Mouse (Mus musculus) hindbrain, embryonic 14.5 days (tissue): ENCODE measurements at regions not wholly inside any gene's neighbourhood (a gene's known extent, or its start where the extent isn't known, plus 50 kb on each side); places are given as distances from the start of the nearest gene placed in this dataset.

Experiments
- ATAC-seq: fragments of 200-750 bp; cut with Nextera tagmentation; 2 replicates; pipeline ENCODE4 v1.8.0; 2017; ENCODE audit warnings: moderate number of reproducible peaks, mild to moderate bottlenecking, moderate TSS enrichment, moderate library complexity; ENCODE audit not compliant: low FRiP score
- DNase-seq: peaks from one replicate; pipeline ENCODE4 v3.0.0-alpha.2; 2015; ENCODE audit warnings: low spot score
- H3K27ac ChIP-seq: fragments of 300-500 bp; sonication (generic); 2 replicates; pipeline ENCODE4 v1.5.1; 2014; ENCODE audit warnings: mild to moderate bottlenecking, moderate library complexity
- H3K27me3 ChIP-seq: fragments of 300-500 bp; sonication (generic); 2 replicates; pipeline ENCODE4 v1.6.1; 2014; ENCODE audit warnings: mild to moderate bottlenecking, low read length, mixed read lengths; ENCODE audit not compliant: control insufficient read depth, insufficient read depth
- H3K36me3 ChIP-seq: fragments of 300-500 bp; sonication (generic); replicated peaks from 2 replicates; pipeline ENCODE4 v1.6.1; 2014; ENCODE audit not compliant: control insufficient read depth, insufficient read depth
- H3K4me1 ChIP-seq: fragments of 300-500 bp; sonication (generic); replicated peaks from 2 replicates; pipeline ENCODE4 v1.6.1; 2014; ENCODE audit warnings: antibody characterized with exemption, low read length, mixed read lengths; ENCODE audit not compliant: control insufficient read depth, insufficient read depth
- H3K4me2 ChIP-seq: fragments of 300-500 bp; sonication (generic); replicated peaks from 2 replicates; pipeline ENCODE4 v1.6.1; 2014; ENCODE audit warnings: mild to moderate bottlenecking, moderate library complexity
- H3K4me3 ChIP-seq: fragments of 300-500 bp; sonication (generic); replicated peaks from 2 replicates; pipeline ENCODE4 v1.5.1; 2014; ENCODE audit warnings: mild to moderate bottlenecking, low read length
- H3K9ac ChIP-seq: fragments of 300-500 bp; sonication (generic); 2 replicates; pipeline ENCODE4 v1.6.1; 2014
- H3K9me3 ChIP-seq: fragments of 300-500 bp; sonication (generic); 2 replicates; pipeline ENCODE4 v1.6.1; 2016; ENCODE audit warnings: low read length; ENCODE audit not compliant: control insufficient read depth
- whole genome bisulfite sequencing: fragments of 180-500 bp; shearing (Covaris S2); extraction: QIAGEN DNeasy Blood & Tissue Kit; methylation state at CpG from one replicate; pipeline ENCODE4 v1.1.7; 2014; 5-methylcytosine and 5-hydroxymethylcytosine counted together

GRCm38 (mm10) chr9:116472855-116473254 lies 297.7 kb upstream of the Tgfbr2 start:
- H3K4me3 ChIP-seq = no peak overlapping the region
- WGBS = 84% methylated on average over 4 of the region's 4 CpGs
- H3K27me3 ChIP-seq = no peaks in the 10 kb centered on the region
- H3K27ac ChIP-seq = no peak overlapping the region
- peaks cover 11% of the 10 kb centered on the region for H3K4me1 ChIP-seq
- H3K4me2 ChIP-seq = no peak overlapping the region
- H3K9me3 ChIP-seq = no peaks in the 10 kb centered on the region
- no peak for DNase-seq
- H3K9ac ChIP-seq = no peak overlapping the region
- no peak for ATAC-seq
- H3K36me3 ChIP-seq = no peaks in the 10 kb centered on the region

GRCm38 (mm10) chr9:116468569-116469250 lies 293.6 kb upstream of the Tgfbr2 start:
- Histone ChIP-seq H3K9ac (peak overlapping the region; percentile 31; the same call in 1 of the 2 replicates), H3K9me3 (no peaks in the 10 kb centered on the region), H3K27ac (peak overlapping the region; percentile 81), H3K4me2 (no peak overlapping the region), H3K27me3 (no peaks in the 10 kb centered on the region), H3K4me1 (peaks cover 11% of the 10 kb centered on the region), H3K36me3 (no peaks in the 10 kb centered on the region), H3K4me3 (no peak overlapping the region)
- peak; percentile 53 for DNase-seq
- WGBS = 24% methylated on average over 10 of the region's 10 CpGs
- ATAC-seq = peak; percentile 17; the same call in 1 of the 2 replicates

- Histone ChIP-seq H3K9ac (no peak overlapping the region), H3K4me2 (no peak overlapping the region), H3K9me3 (no peaks in the 10 kb centered on the region), H3K4me1 (peaks cover 11% of the 10 kb centered on the region), H3K4me3 (no peak overlapping the region), H3K36me3 (no peaks in the 10 kb centered on the region), H3K27me3 (no peaks in the 10 kb centered on the region), H3K27ac (no peak overlapping the region)
- ATAC-seq (no peak), DNase-seq (no peak)
- WGBS = 93% methylated on average over 7 of the region's 7 CpGs
Measured at GRCm38 (mm10) chr9:116466336-116466735, 291.2 kb upstream of the Tgfbr2 start.

GRCm38 (mm10) chr9:116464626-116465025 lies 289.5 kb upstream of the Tgfbr2 start:
- H3K9me3 ChIP-seq = no peaks in the 10 kb centered on the region
- no peak for ATAC-seq
- no peaks in the 10 kb centered on the region for H3K36me3 ChIP-seq
- H3K4me2 ChIP-seq = no peak overlapping the region
- 73% methylated on average over 2 of the region's 2 CpGs for WGBS
- H3K9ac ChIP-seq = no peak overlapping the region
- no peaks in the 10 kb centered on the region for H3K27me3 ChIP-seq
- no peak overlapping the region for H3K4me3 ChIP-seq
- DNase-seq = no peak
- no peak overlapping the region for H3K27ac ChIP-seq
- peaks cover 11% of the 10 kb centered on the region for H3K4me1 ChIP-seq

GRCm38 (mm10) chr9:116462232-116462631 lies 287.1 kb upstream of the Tgfbr2 start:
- WGBS = 88% methylated on average over 2 of the region's 2 CpGs
- H3K36me3 ChIP-seq = no peaks in the 10 kb centered on the region
- H3K4me3 ChIP-seq = no peak overlapping the region

GRCm38 (mm10) chr9:116460022-116460421 lies 284.9 kb upstream of the Tgfbr2 start:
- no peak for DNase-seq
- WGBS = 85% methylated on average over 2 of the region's 2 CpGs
- Histone ChIP-seq H3K4me2 (no peak overlapping the region), H3K27ac (no peak overlapping the region), H3K36me3 (no peaks in the 10 kb centered on the region), H3K9me3 (no peaks in the 10 kb centered on the region), H3K4me3 (no peak overlapping the region), H3K9ac (no peak overlapping the region), H3K4me1 (peaks cover 11% of the 10 kb centered on the region; the same call in 1 of the 2 replicates), H3K27me3 (no peaks in the 10 kb centered on the region)
- no peak for ATAC-seq

More at GRCm38 (mm10) chr9:116462232-116462631, 287.1 kb upstream of the Tgfbr2 start:
- Histone ChIP-seq H3K4me1 (peaks cover 6% of the 10 kb centered on the region; the same call in 1 of the 2 replicates), H3K4me2 (no peak overlapping the region), H3K9ac (no peak overlapping the region), H3K9me3 (no peaks in the 10 kb centered on the region), H3K27me3 (no peaks in the 10 kb centered on the region), H3K27ac (no peak overlapping the region)
- ATAC-seq (no peak), DNase-seq (no peak)

GRCm38 (mm10) chr9:116452050-116452449 lies 276.9 kb upstream of the Tgfbr2 start:
- WGBS = 80% methylated on average over 4 of the region's 4 CpGs
- Histone ChIP-seq H3K9me3 (no peaks in the 10 kb centered on the region), H3K27me3 (no peaks in the 10 kb centered on the region), H3K36me3 (no peaks in the 10 kb centered on the region), H3K4me2 (no peak overlapping the region), H3K4me3 (no peak overlapping the region), H3K4me1 (peaks cover 3% of the 10 kb centered on the region; the same call in 1 of the 2 replicates), H3K9ac (no peak overlapping the region), H3K27ac (no peak overlapping the region)
- DNase-seq (no peak), ATAC-seq (no peak)

GRCm38 (mm10) chr9:116450829-116451228 lies 275.7 kb upstream of the Tgfbr2 start:
- Histone ChIP-seq H3K36me3 (no peaks in the 10 kb centered on the region), H3K9me3 (no peaks in the 10 kb centered on the region), H3K9ac (no peak overlapping the region), H3K4me3 (no peak overlapping the region), H3K27ac (no peak overlapping the region), H3K27me3 (no peaks in the 10 kb centered on the region), H3K4me2 (no peak overlapping the region), H3K4me1 (no peaks in the 10 kb centered on the region)
- WGBS = 93% methylated on average over 4 of the region's 4 CpGs
- ATAC-seq = no peak
- DNase-seq = no peak

GRCm38 (mm10) chr9:116447734-116448133 lies 272.6 kb upstream of the Tgfbr2 start:
- Histone ChIP-seq H3K36me3 (no peaks in the 10 kb centered on the region), H3K4me2 (no peak overlapping the region), H3K9ac (no peak overlapping the region), H3K4me1 (no peaks in the 10 kb centered on the region), H3K4me3 (no peak overlapping the region), H3K27me3 (no peaks in the 10 kb centered on the region), H3K27ac (no peak overlapping the region), H3K9me3 (no peaks in the 10 kb centered on the region)
- DNase-seq (no peak), ATAC-seq (no peak)
- WGBS = 87% methylated on average over 6 of the region's 6 CpGs

GRCm38 (mm10) chr9:116438580-116438979 lies 263.4 kb upstream of the Tgfbr2 start:
- DNase-seq (no peak), ATAC-seq (no peak)
- Histone ChIP-seq H3K4me2 (no peak overlapping the region), H3K27ac (no peak overlapping the region), H3K4me3 (no peak overlapping the region), H3K27me3 (no peaks in the 10 kb centered on the region), H3K9ac (no peak overlapping the region), H3K36me3 (no peaks in the 10 kb centered on the region), H3K4me1 (no peaks in the 10 kb centered on the region), H3K9me3 (no peaks in the 10 kb centered on the region)
- WGBS = 76% methylated on average over 1 of the region's 1 CpGs
